ENCODE assay signal across 22 mouse cellular contexts in the genomic region with DNA sequence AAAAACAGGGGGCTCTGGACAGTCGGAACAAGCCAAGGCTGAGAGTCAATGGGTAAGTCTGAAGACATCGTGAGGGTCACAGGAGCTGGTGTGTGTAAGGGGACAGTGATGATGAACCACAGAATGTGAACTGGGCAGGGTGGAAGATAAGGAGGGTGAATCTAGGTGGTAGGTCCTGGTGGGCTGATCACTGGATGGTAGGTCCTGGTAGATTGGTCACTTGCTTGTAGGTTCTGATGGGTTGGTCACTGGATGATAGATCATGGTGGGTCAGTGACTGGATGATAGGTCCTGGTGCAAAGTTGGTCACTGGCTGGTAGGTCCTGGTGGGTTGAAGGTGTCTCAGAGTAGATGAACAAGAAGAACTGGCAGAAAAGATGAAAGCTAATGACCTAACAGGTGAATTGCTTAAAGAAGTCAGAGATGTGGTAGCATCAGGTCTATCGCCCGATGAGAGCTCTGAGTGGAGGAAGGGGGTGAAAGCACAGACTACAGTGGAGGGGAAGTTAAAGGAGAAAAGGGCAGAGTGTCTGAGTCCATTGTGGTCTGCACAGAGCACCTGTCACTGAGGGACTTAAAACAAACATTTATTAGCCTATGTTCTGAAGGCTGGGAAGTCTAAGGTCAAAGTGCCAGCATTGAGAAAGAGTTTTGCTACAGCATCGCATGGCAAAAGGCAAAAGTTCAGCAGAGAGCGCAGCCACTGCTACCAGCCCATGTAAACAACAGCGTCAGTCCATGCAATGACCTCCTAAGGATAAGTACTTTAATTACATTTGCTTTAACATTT. TPM values are rescaled to one million over a fixed set of nuclear protein-coding genes. Genes with fewer than 3 reads are reported as not detected.
"Had no signal": no experiment of that assay in that cellular context is flagged by ENCODE, and none has a peak within 500 bp of the region (broad histone marks: within the 10 kb centered on the region; RNA-seq: fewer than 3 reads in every experiment).

No protein-coding gene starts in this region.

- H3K9me3 ChIP-seq: limb, embryonic 12.5 days; limb, embryonic 15.5 days; midbrain, embryonic 10.5 days; midbrain, embryonic 13.5 days had no signal

- H3K27me3 ChIP-seq: limb, embryonic 12.5 days; limb, embryonic 15.5 days; midbrain, embryonic 13.5 days had no signal

- DNase-seq: kidney, adult 18-20 months; kidney, adult 9 months; kidney, postnatal 14 days; kidney, postnatal 4 days; layer of hippocampus, adult 9-11 months; layer of hippocampus, postnatal 36 days; lung, embryonic 14.5 days; lung, postnatal 36 days; right cerebral cortex, postnatal 4 days; thymus, adult 2 months; thymus, postnatal 14 days; thymus, postnatal 4 days had no signal

- H3K4me1 ChIP-seq: limb, embryonic 12.5 days; limb, embryonic 15.5 days; midbrain, embryonic 10.5 days had no signal

- H3K9ac ChIP-seq: limb, embryonic 12.5 days; limb, embryonic 15.5 days; lung, embryonic 14.5 days; midbrain, embryonic 13.5 days had no signal

- H3K4me2 ChIP-seq: limb, embryonic 12.5 days; limb, embryonic 15.5 days; lung, embryonic 14.5 days; midbrain, embryonic 13.5 days had no signal

- H3K27ac ChIP-seq: left cerebral cortex, adult 2 months; limb, embryonic 12.5 days; limb, embryonic 15.5 days; midbrain, embryonic 10.5 days; midbrain, embryonic 13.5 days; stomach, postnatal 0 days had no signal

- H3K36me3 ChIP-seq: limb, embryonic 12.5 days; limb, embryonic 15.5 days; midbrain, embryonic 10.5 days; midbrain, embryonic 13.5 days had no signal

- ATAC-seq: inflammation-experienced regulatory T-cells, adult 6 months; intestine, embryonic 16.5 days; lung, postnatal 0 days; midbrain, embryonic 13.5 days had no signal

- H3K4me3 ChIP-seq: left cerebral cortex, adult 2 months; limb, embryonic 12.5 days; limb, embryonic 15.5 days; megakaryocyte, embryonic 14.5 days; midbrain, embryonic 10.5 days; midbrain, embryonic 13.5 days had no signal

RNA-seq across cellular contexts. Expression of a gene that starts 58.7 kb away (rescaled TPM):
- polyA plus RNA-seq: inflammation-experienced regulatory T-cells, adult 6 months had no signal
